ENCODE assay signal across 20 mouse cellular contexts in genomic region chr13:95780038-95780437, GRCm38 (mm10).
DNase-seq lines count a peak whose midpoint lies in the region; ATAC-seq and TF ChIP-seq lines count a peak whose summit lies in the region.
"Had no signal": no experiment of that assay in that cellular context is flagged by ENCODE, and none has a peak within 500 bp of the region (broad histone marks: within the 10 kb centered on the region; RNA-seq: fewer than 3 reads in every experiment).

No protein-coding gene starts in this region.

- TF ChIP-seq CTCF in liver, postnatal 0 days (IDR thresholded peaks at IDR 0.05; ENCODE audit: low read depth), result no peak
- TF ChIP-seq CTCF in small intestine, adult 2 months (IDR thresholded peaks at IDR 0.05; ENCODE audit: extremely low read depth, insufficient read length, insufficient replicate concordance, low read depth, low read length), result no peak

- 63% methylated on average over 7 of the region's 7 CpGs for WGBS in kidney, embryonic 15.5 days
- 75% methylated on average over 7 of the region's 7 CpGs for WGBS in liver, postnatal 0 days (ENCODE audit: insufficient replicate concordance)
- whole genome bisulfite sequencing in liver, embryonic 11.5 days, result 88% methylated on average over 7 of the region's 7 CpGs
- 56% methylated on average over 7 of the region's 7 CpGs for WGBS in small intestine, adult 2 months
- WGBS in heart, embryonic 10.5 days, result 83% methylated on average over 7 of the region's 7 CpGs

- 0 out of 2 replicates have a peak overlapping the region, but pooled peaks have one; percentile 2 for H3K27ac ChIP-seq in kidney, embryonic 15.5 days
- peak overlapping the region; percentile 14; the same call in 1 of the 2 replicates for H3K27ac ChIP-seq in liver, postnatal 0 days (ENCODE audit: low read depth)
- no peak overlapping the region for H3K27ac ChIP-seq in liver, embryonic 11.5 days (ENCODE audit: low read depth, low read length)
- peak overlapping the region; percentile 72 for H3K27ac ChIP-seq in small intestine, adult 2 months (ENCODE audit: insufficient read depth, low read depth, low read length)
- no peak overlapping the region for H3K27ac ChIP-seq in heart, embryonic 10.5 days
- H3K27ac ChIP-seq: embryonic facial prominence, embryonic 15.5 days; forebrain, embryonic 10.5 days; hindbrain, embryonic 12.5 days had no signal

- H3K36me3 ChIP-seq in kidney, embryonic 15.5 days, result no peaks in the 10 kb centered on the region
- no peaks in the 10 kb centered on the region for H3K36me3 ChIP-seq in liver, postnatal 0 days (replicated peaks; ENCODE audit: insufficient read depth, low read length)
- no peaks in the 10 kb centered on the region for H3K36me3 ChIP-seq in liver, embryonic 11.5 days (ENCODE audit: control insufficient read depth, insufficient read depth, low read length)
- no peaks in the 10 kb centered on the region for H3K36me3 ChIP-seq in small intestine, adult 2 months (ENCODE audit: control insufficient read depth, insufficient read depth, low read length)
- H3K36me3 ChIP-seq in heart, embryonic 10.5 days, result no peaks in the 10 kb centered on the region
- H3K36me3 ChIP-seq: embryonic facial prominence, embryonic 15.5 days; forebrain, embryonic 10.5 days; hindbrain, embryonic 12.5 days had no signal

- no peak for TF ChIP-seq EP300 in liver, postnatal 0 days (IDR thresholded peaks at IDR 0.05; ENCODE audit: low read depth)

- H3K27me3 ChIP-seq in kidney, embryonic 15.5 days, result 0 out of 2 replicates have a peak, but pooled peaks cover 3% of the 10 kb centered on the region
- no peaks in the 10 kb centered on the region for H3K27me3 ChIP-seq in liver, postnatal 0 days (ENCODE audit: insufficient read depth, low read length)
- no peaks in the 10 kb centered on the region for H3K27me3 ChIP-seq in liver, embryonic 11.5 days (replicated peaks; ENCODE audit: control insufficient read depth, insufficient read depth, low read length)
- no peaks in the 10 kb centered on the region for H3K27me3 ChIP-seq in small intestine, adult 2 months (ENCODE audit: control insufficient read depth, insufficient read depth, low read length)
- H3K27me3 ChIP-seq in heart, embryonic 10.5 days (ENCODE audit: insufficient read depth, poor library complexity, severe bottlenecking), result no peaks in the 10 kb centered on the region
- H3K27me3 ChIP-seq: embryonic facial prominence, embryonic 15.5 days; hindbrain, embryonic 12.5 days had no signal

- no peaks in the 10 kb centered on the region for H3K9me3 ChIP-seq in kidney, embryonic 15.5 days (replicated peaks)
- no peaks in the 10 kb centered on the region for H3K9me3 ChIP-seq in liver, postnatal 0 days (ENCODE audit: low read length)
- H3K9me3 ChIP-seq in liver, embryonic 11.5 days (ENCODE audit: control insufficient read depth, low read length), result no peaks in the 10 kb centered on the region
- H3K9me3 ChIP-seq in heart, embryonic 10.5 days, result no peaks in the 10 kb centered on the region
- H3K9me3 ChIP-seq: embryonic facial prominence, embryonic 15.5 days; forebrain, embryonic 10.5 days; hindbrain, embryonic 12.5 days had no signal

- H3K4me2 ChIP-seq in kidney, embryonic 15.5 days, result no peak overlapping the region
- no peak overlapping the region for H3K4me2 ChIP-seq in liver, postnatal 0 days (ENCODE audit: low read depth, low read length)
- H3K4me2 ChIP-seq in liver, embryonic 11.5 days, result no peak overlapping the region
- H3K4me2 ChIP-seq: embryonic facial prominence, embryonic 15.5 days; hindbrain, embryonic 12.5 days had no signal

- no peak overlapping the region for H3K4me3 ChIP-seq in kidney, embryonic 15.5 days (replicated peaks)
- no peak overlapping the region for H3K4me3 ChIP-seq in liver, postnatal 0 days (ENCODE audit: low read depth, low read length)
- H3K4me3 ChIP-seq in liver, embryonic 11.5 days (ENCODE audit: low read depth, low read length), result no peak overlapping the region
- H3K4me3 ChIP-seq in small intestine, adult 2 months (ENCODE audit: low read depth, low read length), result no peak overlapping the region
- H3K4me3 ChIP-seq in heart, embryonic 10.5 days, result no peak overlapping the region
- H3K4me3 ChIP-seq: embryonic facial prominence, embryonic 15.5 days; erythroblast, embryonic 14.5 days; forebrain, embryonic 10.5 days; hindbrain, embryonic 12.5 days had no signal

- no peak for DNase-seq in kidney, postnatal 10 days
- DNase-seq in liver, postnatal 0 days, result no peak
- DNase-seq in liver, embryonic 11.5 days (ENCODE audit: low spot score), result no peak
- no peak for DNase-seq in heart, embryonic 10.5 days (ENCODE audit: low spot score)
- DNase-seq: adrenal gland, adult 2 months; adrenal gland, postnatal 25 days; cerebellum, adult 18-20 months; cerebellum, adult 9-11 months; cerebellum, postnatal 36 days; gastrocnemius, postnatal 36 days; heart, adult 11 months; heart, postnatal 10 days; heart, postnatal 4 days had no signal

- peaks cover 28% of the 10 kb centered on the region for H3K4me1 ChIP-seq in kidney, embryonic 15.5 days
- peaks cover 44% of the 10 kb centered on the region for H3K4me1 ChIP-seq in liver, postnatal 0 days (ENCODE audit: insufficient read depth)
- peaks cover 34% of the 10 kb centered on the region for H3K4me1 ChIP-seq in liver, embryonic 11.5 days (replicated peaks; ENCODE audit: control insufficient read depth, insufficient read depth, low read length)
- H3K4me1 ChIP-seq in small intestine, adult 2 months (ENCODE audit: control insufficient read depth, insufficient read depth, insufficient read length, low read length), result peaks cover 48% of the 10 kb centered on the region
- peaks cover 30% of the 10 kb centered on the region for H3K4me1 ChIP-seq in heart, embryonic 10.5 days

- no peak for TF ChIP-seq POLR2A in small intestine, adult 2 months (IDR thresholded peaks at IDR 0.05; ENCODE audit: low read depth, low read length)

- no peak overlapping the region for H3K9ac ChIP-seq in kidney, embryonic 15.5 days
- H3K9ac ChIP-seq in liver, postnatal 0 days (replicated peaks), result no peak overlapping the region
- H3K9ac ChIP-seq in liver, embryonic 11.5 days (ENCODE audit: low read depth, low read length), result no peak overlapping the region
- H3K9ac ChIP-seq: embryonic facial prominence, embryonic 15.5 days; hindbrain, embryonic 12.5 days had no signal

- no peak for ATAC-seq in kidney, embryonic 15.5 days (replicated peaks; ENCODE audit: low FRiP score)
- no peak for ATAC-seq in liver, postnatal 0 days
- no peak for ATAC-seq in liver, embryonic 11.5 days (replicated peaks; ENCODE audit: low FRiP score)
- ATAC-seq: forebrain, embryonic 14.5 days had no signal

Comparison
In these comparisons a context has a peak if more than half of its experiments do, and no peak if none do; other contexts are left out.
1. H3K27ac ChIP-seq: peak in kidney, embryonic 15.5 days (single experiment), liver, postnatal 0 days (single experiment) and small intestine, adult 2 months (single experiment); none in liver, embryonic 11.5 days (single experiment) and heart, embryonic 10.5 days (single experiment).